In genomic region chr12:46393769-46394168, GRCm38 (mm10) we compare ENCODE assay signal across 19 mouse cellular contexts.
"Had no signal": no experiment of that assay in that cellular context is flagged by ENCODE, and none has a peak within 500 bp of the region (broad histone marks: within the 10 kb centered on the region; RNA-seq: fewer than 3 reads in every experiment).

No protein-coding gene starts in this region.

- H3K4me3 ChIP-seq: liver, embryonic 12.5 days; myocyte; neural tube, embryonic 13.5 days; neural tube, embryonic 15.5 days; stomach, embryonic 15.5 days had no signal

- ATAC-seq: liver, embryonic 12.5 days had no signal

- H3K9ac ChIP-seq: liver, embryonic 12.5 days; liver, embryonic 14.5 days; lung, embryonic 14.5 days; neural tube, embryonic 13.5 days; neural tube, embryonic 15.5 days; stomach, embryonic 15.5 days had no signal

- H3K36me3 ChIP-seq: liver, embryonic 12.5 days; neural tube, embryonic 13.5 days; neural tube, embryonic 15.5 days; stomach, embryonic 15.5 days had no signal

- H3K27ac ChIP-seq: liver, embryonic 12.5 days; liver, embryonic 14.5 days; neural tube, embryonic 13.5 days; neural tube, embryonic 15.5 days; stomach, embryonic 15.5 days; stomach, postnatal 0 days had no signal

- H3K4me2 ChIP-seq: liver, embryonic 12.5 days; lung, embryonic 14.5 days; neural tube, embryonic 13.5 days; neural tube, embryonic 15.5 days; stomach, embryonic 15.5 days had no signal

- DNase-seq: lung, adult 18-20 months; lung, embryonic 14.5 days; lung, postnatal 10 days; lung, postnatal 4 days; retina, postnatal 1 day; right cerebral cortex, adult 18-20 months; right cerebral cortex, postnatal 25 days; right cerebral cortex, postnatal 4 days; spleen, adult 18-20 months; thymus, adult 2 months; thymus, postnatal 25 days; thymus, postnatal 4 days had no signal

- H3K27me3 ChIP-seq: neural tube, embryonic 13.5 days; neural tube, embryonic 15.5 days; stomach, embryonic 15.5 days had no signal

- H3K4me1 ChIP-seq: liver, embryonic 12.5 days; neural tube, embryonic 15.5 days; stomach, embryonic 15.5 days had no signal

- H3K9me3 ChIP-seq: liver, embryonic 12.5 days; neural tube, embryonic 13.5 days; neural tube, embryonic 15.5 days; stomach, embryonic 15.5 days had no signal
